Mouse (Mus musculus) thymus, adult 2 months (tissue): ENCODE results near the gene Odc1.
A peak's percentile ranks its signal among the peaks of the same experiment; 100 is the strongest.

Experiments
- CTCF ChIP-seq: fragments of 200-500 bp; IDR thresholded peaks from 2 replicates; pipeline ENCODE4 v1.5.1; 2012; ENCODE audit warnings: mild to moderate bottlenecking, control low read depth, low read length, moderate library complexity, borderline replicate concordance; ENCODE audit not compliant: control insufficient read depth, poor library complexity, insufficient read depth; ENCODE audit errors: extremely low read depth
- POLR2A ChIP-seq: fragments of 200-500 bp; IDR thresholded peaks from 2 replicates; pipeline ENCODE4 v1.6.1; 2012; ENCODE audit warnings: mild to moderate bottlenecking, low read length, control low read depth, moderate library complexity; ENCODE audit not compliant: control insufficient read depth, poor library complexity, insufficient read depth; ENCODE audit errors: extremely low read depth

DNA sequence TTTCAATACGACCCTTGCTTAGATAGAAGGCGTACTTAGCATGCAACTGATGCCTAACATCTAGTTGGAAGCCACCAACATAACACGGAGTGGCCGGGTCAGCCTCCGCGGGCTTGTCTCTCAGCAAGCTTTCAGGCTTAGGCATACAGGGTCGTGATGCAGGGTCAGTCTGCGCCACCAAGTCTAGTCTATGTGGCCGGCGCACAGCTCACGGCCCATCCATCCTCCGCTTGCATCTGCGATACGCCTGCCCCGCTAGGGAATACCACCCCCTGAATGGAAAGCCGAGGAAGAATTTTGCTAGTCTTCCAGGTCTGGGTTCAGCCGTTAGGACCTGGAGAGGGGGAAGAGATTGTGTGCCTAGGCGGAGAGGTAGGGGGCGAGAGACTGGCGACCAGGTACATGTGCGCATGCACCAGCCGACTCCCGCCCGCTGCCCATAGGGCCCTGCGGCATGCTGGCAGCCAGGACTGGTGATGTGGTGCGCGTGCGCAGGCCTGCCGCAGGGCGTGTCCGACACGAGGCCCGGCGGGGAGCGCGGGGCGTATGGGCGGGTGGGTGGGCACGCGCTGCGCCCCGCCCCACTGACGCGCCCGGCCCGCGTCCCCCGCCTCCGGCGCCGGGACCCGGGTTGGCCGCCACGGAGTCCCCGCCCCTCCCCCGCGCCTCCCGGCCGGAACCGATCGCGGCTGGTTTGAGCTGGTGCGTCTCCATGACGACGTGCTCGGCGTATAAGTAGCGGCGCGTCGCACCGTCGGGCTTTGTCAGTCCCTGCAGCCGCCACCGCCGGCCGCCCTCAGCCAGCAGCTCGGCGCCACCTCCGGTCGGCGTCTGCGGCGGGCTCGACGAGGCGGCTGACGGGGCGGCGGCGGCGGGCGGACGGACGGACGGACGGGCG, at the start of gene Odc1:
- TF ChIP-seq CTCF (no peak), POLR2A (peak; percentile 74)
